Mouse (Mus musculus) hindbrain, embryonic 14.5 days (tissue): ENCODE data around the gene Mrap. TPM values are rescaled to one million over a fixed set of nuclear protein-coding genes. Genes with fewer than 3 reads are reported as not detected.

Experiments used
- ATAC-seq: fragments of 200-750 bp; cut with Nextera tagmentation; 2 replicates; pipeline ENCODE4 v1.8.0; 2017; ENCODE audit warnings: moderate number of reproducible peaks, mild to moderate bottlenecking, moderate TSS enrichment, moderate library complexity; ENCODE audit not compliant: low FRiP score
- DNase-seq: peaks from one replicate; pipeline ENCODE4 v3.0.0-alpha.2; 2015; ENCODE audit warnings: low spot score
- H3K27ac ChIP-seq: fragments of 300-500 bp; sonication (generic); 2 replicates; pipeline ENCODE4 v1.5.1; 2014; ENCODE audit warnings: mild to moderate bottlenecking, moderate library complexity
- H3K27me3 ChIP-seq: fragments of 300-500 bp; sonication (generic); 2 replicates; pipeline ENCODE4 v1.6.1; 2014; ENCODE audit warnings: mild to moderate bottlenecking, low read length, mixed read lengths; ENCODE audit not compliant: control insufficient read depth, insufficient read depth
- H3K36me3 ChIP-seq: fragments of 300-500 bp; sonication (generic); replicated peaks from 2 replicates; pipeline ENCODE4 v1.6.1; 2014; ENCODE audit not compliant: control insufficient read depth, insufficient read depth
- H3K4me1 ChIP-seq: fragments of 300-500 bp; sonication (generic); replicated peaks from 2 replicates; pipeline ENCODE4 v1.6.1; 2014; ENCODE audit warnings: antibody characterized with exemption, low read length, mixed read lengths; ENCODE audit not compliant: control insufficient read depth, insufficient read depth
- H3K4me2 ChIP-seq: fragments of 300-500 bp; sonication (generic); replicated peaks from 2 replicates; pipeline ENCODE4 v1.6.1; 2014; ENCODE audit warnings: mild to moderate bottlenecking, moderate library complexity
- H3K4me3 ChIP-seq: fragments of 300-500 bp; sonication (generic); replicated peaks from 2 replicates; pipeline ENCODE4 v1.5.1; 2014; ENCODE audit warnings: mild to moderate bottlenecking, low read length
- H3K9ac ChIP-seq: fragments of 300-500 bp; sonication (generic); 2 replicates; pipeline ENCODE4 v1.6.1; 2014
- H3K9me3 ChIP-seq: fragments of 300-500 bp; sonication (generic); 2 replicates; pipeline ENCODE4 v1.6.1; 2016; ENCODE audit warnings: low read length; ENCODE audit not compliant: control insufficient read depth
- WGBS: fragments of 180-500 bp; shearing (Covaris S2); extraction: QIAGEN DNeasy Blood & Tissue Kit; methylation state at CpG from one replicate; pipeline ENCODE4 v1.1.7; 2014; 5-methylcytosine and 5-hydroxymethylcytosine counted together
- polyA plus RNA-seq: library from polyadenylated mRNA; unstranded; fragments of >200 nt; fragmentation: Nextera tagmentation; extraction: Ambion mirVana; gene quantifications from 2 replicates; pipeline ENCODE4 v1.2.1, GENCODE M21; 2014

The Mrap gene
- polyA plus RNA-seq, 1 experiment from 2014 or later, result 0.20 TPM

DNA sequence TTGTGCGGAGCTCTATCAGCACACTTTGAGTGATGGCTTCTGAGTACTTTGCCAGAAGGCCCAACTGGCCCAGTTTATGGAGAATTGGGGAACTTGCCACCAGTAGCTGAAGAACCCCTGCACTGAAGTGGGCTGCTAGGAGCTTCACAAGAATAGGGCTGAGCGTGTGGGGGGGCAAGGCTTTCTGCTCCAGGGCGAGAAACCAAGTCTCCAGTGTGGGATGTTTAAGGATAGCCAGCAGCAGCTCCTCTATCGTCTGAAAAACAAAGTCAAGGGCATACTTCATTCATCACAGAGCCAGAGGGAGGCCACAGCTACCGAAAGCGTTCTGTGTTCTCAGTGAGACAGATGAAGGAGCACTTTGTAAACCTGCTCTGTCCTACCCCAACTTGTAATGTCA, 36.6 kb downstream of the Mrap start:
- no peak for ATAC-seq
- H3K36me3 ChIP-seq, result peaks cover 96% of the 10 kb centered on the region
- 90% methylated on average over 6 of the region's 6 CpGs for WGBS

DNA sequence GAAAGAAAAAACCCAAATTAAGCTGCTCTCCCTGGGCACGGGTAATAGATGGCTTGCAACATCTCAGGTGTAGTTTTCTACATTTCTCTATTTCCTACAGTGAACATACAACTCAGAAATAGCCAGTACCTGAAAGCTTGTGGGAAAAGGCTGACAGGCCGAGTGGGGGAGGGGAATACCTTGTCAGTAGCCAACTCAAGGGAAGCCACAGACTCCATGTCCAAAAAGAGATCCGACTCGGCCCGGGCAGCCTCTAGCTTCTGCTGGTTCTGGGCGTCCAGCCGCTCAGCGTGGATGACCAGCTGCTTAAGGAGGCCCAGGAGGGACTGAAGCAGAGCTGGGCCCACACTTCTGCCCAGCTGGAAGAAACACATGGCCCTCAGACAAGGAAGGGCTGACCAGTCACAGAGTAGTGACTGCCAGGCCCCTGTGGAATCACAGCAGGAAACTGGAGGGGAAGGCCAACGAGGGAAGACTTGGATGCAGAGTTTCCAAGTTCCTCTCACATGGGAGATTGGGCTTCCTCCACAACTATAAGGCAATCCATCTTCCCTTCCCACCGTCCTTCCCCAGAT, 38.0 kb downstream of the Mrap start:
- no peak overlapping the region for H3K4me3 ChIP-seq
- no peaks in the 10 kb centered on the region for H3K27me3 ChIP-seq
- no peak overlapping the region for H3K4me2 ChIP-seq
- H3K36me3 ChIP-seq, result peaks cover 98% of the 10 kb centered on the region
- no peaks in the 10 kb centered on the region for H3K4me1 ChIP-seq
- H3K9ac ChIP-seq, result no peak overlapping the region
- DNase-seq (no peak), ATAC-seq (no peak)
- no peak overlapping the region for H3K27ac ChIP-seq
- 79% methylated on average over 10 of the region's 10 CpGs for WGBS
- H3K9me3 ChIP-seq, result no peaks in the 10 kb centered on the region

More for the DNA sequence above, 36.6 kb downstream of the Mrap start:
- Histone ChIP-seq H3K4me3 (no peak overlapping the region), H3K27ac (no peak overlapping the region), H3K4me2 (no peak overlapping the region), H3K27me3 (no peaks in the 10 kb centered on the region), H3K9ac (no peak overlapping the region), H3K9me3 (no peaks in the 10 kb centered on the region), H3K4me1 (no peaks in the 10 kb centered on the region)
- no peak for DNase-seq

DNA sequence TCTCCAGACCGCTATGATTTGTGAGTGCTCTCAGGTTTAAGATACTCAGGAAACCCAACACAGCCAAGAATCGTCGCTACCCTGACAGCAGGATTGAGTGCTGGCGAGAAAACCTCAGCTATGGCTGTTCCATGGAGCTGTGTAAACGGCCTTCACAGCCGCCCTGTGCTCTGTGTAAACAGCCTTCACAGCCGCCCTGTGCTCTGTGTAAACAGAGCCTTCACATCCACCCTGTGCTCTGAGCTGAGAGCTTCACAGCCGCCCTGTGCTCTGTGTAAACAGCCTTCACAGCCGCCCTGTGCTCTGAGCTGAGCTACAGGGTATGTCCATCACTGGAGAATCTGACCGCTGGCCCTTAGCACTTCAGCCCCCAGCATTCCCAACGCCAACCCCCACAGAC, 41.8 kb downstream of the Mrap start:
- WGBS, result 87% methylated on average over 11 of the region's 11 CpGs
- peak; percentile 65; the same call in 1 of the 2 replicates for ATAC-seq
- peaks cover 95% of the 10 kb centered on the region for H3K36me3 ChIP-seq
- no peak overlapping the region for H3K27ac ChIP-seq
- H3K4me1 ChIP-seq, result no peaks in the 10 kb centered on the region
- H3K4me3 ChIP-seq, result no peak overlapping the region
- DNase-seq, result no peak
- H3K4me2 ChIP-seq, result no peak overlapping the region
- H3K9me3 ChIP-seq, result no peaks in the 10 kb centered on the region
- no peaks in the 10 kb centered on the region for H3K27me3 ChIP-seq
- no peak overlapping the region for H3K9ac ChIP-seq

DNA sequence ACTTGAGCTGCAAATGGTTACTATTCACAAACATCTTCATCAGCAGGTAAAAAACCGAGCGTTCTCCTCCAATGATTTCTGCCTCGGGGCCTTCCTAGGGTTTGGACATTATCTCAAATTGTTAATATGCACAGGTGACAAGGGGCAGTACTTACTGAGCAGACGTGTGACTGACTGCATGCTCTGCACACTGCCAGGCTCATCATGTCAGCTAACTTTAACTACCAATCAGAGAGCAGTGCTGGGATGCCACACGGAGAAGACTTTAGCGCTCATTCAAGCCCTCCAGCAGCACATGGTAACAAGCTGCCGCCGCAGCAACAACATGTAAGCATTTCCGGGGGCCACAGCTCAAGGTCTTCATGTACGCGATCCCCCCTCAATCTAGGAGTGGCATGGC, 45.3 kb downstream of the Mrap start:
- ATAC-seq, result no peak
- no peak for DNase-seq
- Histone ChIP-seq H3K36me3 (peaks cover 95% of the 10 kb centered on the region), H3K9me3 (no peaks in the 10 kb centered on the region), H3K4me1 (no peaks in the 10 kb centered on the region), H3K4me2 (no peak overlapping the region), H3K4me3 (no peak overlapping the region), H3K9ac (no peak overlapping the region), H3K27ac (no peak overlapping the region), H3K27me3 (no peaks in the 10 kb centered on the region)
- WGBS, result 94% methylated on average over 11 of the region's 11 CpGs

DNA sequence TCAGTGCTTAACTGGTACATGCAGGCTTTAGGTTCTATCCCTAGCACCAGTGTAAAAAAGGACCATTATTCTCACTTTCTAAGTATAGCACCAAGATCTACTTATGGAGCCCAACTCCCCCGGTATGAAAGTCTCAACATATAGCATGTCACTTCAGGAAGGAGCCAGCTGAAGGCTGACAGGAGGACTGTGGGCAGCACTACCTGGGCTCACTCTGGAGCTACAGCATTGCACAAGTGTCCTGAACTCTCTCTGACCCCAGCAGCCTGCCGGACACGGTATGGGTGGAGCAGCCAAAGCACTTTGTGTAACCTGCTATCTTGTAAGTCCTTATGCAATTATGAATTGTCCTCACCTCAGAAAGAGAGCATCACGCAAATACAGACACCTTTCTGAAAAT, 47.2 kb downstream of the Mrap start:
- Histone ChIP-seq H3K4me2 (no peak overlapping the region), H3K36me3 (peaks cover 96% of the 10 kb centered on the region), H3K4me1 (no peaks in the 10 kb centered on the region), H3K27me3 (no peaks in the 10 kb centered on the region), H3K27ac (no peak overlapping the region), H3K9me3 (no peaks in the 10 kb centered on the region), H3K4me3 (no peak overlapping the region), H3K9ac (no peak overlapping the region)
- ATAC-seq (no peak), DNase-seq (no peak)
- 96% methylated on average over 4 of the region's 4 CpGs for WGBS

DNA sequence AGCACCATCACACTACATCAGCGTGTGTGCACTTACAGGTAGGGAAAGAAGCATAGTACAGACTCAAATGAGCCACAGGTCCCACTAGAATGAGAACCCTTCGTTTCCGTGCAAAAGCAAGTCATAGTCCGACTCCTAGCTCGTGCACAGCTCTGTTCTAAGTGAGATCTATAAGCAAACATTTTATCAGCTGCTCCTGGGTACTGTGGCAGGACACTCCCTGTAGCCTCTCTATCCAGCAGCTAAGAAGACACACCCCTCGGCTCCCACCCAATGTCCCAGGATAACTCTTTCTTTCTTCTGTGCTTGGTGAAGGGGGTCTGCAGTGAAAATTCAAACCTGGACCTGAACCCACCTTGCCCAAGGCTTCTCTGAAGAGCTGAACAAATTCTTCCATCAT, 50.6 kb downstream of the Mrap start:
- Histone ChIP-seq H3K27me3 (no peaks in the 10 kb centered on the region), H3K36me3 (peaks cover 98% of the 10 kb centered on the region), H3K4me1 (no peaks in the 10 kb centered on the region), H3K4me2 (no peak overlapping the region), H3K9ac (no peak overlapping the region), H3K9me3 (no peaks in the 10 kb centered on the region), H3K27ac (no peak overlapping the region), H3K4me3 (no peak overlapping the region)
- ATAC-seq (no peak), DNase-seq (no peak)
- 91% methylated on average over 6 of the region's 6 CpGs for WGBS

DNA sequence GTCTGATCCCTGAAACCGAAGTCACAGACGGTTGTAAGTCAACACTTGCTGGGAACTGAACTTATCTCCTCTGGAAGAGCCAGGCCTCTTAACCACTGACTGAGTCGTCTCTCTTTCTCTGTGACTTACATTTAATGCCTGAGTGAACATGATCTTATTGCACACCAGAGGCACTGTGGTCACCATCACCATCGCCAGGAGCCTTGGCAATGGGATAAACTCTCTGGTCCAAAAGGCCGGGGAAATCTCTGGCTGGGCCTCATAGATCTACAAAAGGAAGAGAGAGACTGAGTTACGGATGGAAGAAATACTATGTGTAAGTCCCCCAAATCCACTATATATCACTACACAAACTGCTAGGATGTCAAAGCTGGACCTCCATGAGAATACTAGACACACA, 52.9 kb downstream of the Mrap start:
- DNase-seq (no peak), ATAC-seq (no peak)
- Histone ChIP-seq H3K27ac (no peak overlapping the region), H3K36me3 (peaks cover 100% of the 10 kb centered on the region), H3K4me3 (no peak overlapping the region), H3K4me2 (no peak overlapping the region), H3K27me3 (no peaks in the 10 kb centered on the region), H3K9me3 (no peaks in the 10 kb centered on the region), H3K9ac (no peak overlapping the region), H3K4me1 (no peaks in the 10 kb centered on the region)
- 94% methylated on average over 6 of the region's 6 CpGs for WGBS

DNA sequence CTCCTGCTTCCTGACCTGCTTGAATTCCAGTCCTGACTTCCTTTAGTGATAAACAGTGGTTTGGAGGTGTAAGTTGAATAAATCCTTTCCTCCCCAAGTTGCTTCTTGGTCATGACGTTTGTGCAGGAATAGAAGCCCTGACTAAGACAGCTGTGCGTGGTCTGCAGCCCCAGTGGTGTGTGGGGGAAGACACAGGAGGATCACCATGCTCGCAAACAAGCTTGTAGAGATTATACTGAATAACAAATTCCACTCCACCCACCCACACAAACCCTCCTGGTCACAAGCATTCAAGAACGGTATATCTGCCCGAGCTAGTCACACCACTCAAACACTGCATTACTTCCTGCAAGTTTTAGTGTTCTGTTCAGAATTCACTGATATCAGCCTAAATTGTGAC, 54.1 kb downstream of the Mrap start:
- WGBS, result 91% methylated on average over 5 of the region's 5 CpGs
- Histone ChIP-seq H3K4me1 (no peaks in the 10 kb centered on the region), H3K9ac (no peak overlapping the region), H3K4me3 (no peak overlapping the region), H3K36me3 (peaks cover 100% of the 10 kb centered on the region), H3K27ac (no peak overlapping the region), H3K9me3 (no peaks in the 10 kb centered on the region), H3K27me3 (no peaks in the 10 kb centered on the region), H3K4me2 (no peak overlapping the region)
- ATAC-seq (no peak), DNase-seq (no peak)

DNA sequence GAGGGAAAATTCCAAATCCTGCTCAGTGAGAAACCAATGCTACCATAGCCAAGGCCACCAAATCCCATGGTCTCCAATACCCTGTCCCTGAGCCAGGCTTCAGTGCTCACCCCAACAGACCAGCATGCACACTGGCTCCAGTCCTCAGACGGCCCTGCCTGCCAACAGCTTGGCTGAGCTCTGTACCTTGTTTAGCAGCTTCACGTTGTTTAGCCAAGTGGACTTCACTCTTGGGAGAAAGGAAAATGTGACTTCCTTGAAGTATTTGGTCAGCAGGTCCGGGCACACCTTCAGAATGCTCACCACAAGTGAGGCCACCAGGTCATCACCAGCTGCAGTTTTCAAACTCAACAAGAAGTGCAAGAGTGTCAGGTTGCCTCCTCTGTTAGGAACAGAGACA, 54.5 kb downstream of the Mrap start:
- Histone ChIP-seq H3K9ac (no peak overlapping the region), H3K36me3 (peaks cover 100% of the 10 kb centered on the region), H3K4me3 (no peak overlapping the region), H3K27ac (no peak overlapping the region), H3K27me3 (no peaks in the 10 kb centered on the region), H3K4me2 (no peak overlapping the region), H3K4me1 (no peaks in the 10 kb centered on the region), H3K9me3 (no peaks in the 10 kb centered on the region)
- DNase-seq (no peak), ATAC-seq (no peak)
- WGBS, result 82% methylated on average over 3 of the region's 3 CpGs

DNA sequence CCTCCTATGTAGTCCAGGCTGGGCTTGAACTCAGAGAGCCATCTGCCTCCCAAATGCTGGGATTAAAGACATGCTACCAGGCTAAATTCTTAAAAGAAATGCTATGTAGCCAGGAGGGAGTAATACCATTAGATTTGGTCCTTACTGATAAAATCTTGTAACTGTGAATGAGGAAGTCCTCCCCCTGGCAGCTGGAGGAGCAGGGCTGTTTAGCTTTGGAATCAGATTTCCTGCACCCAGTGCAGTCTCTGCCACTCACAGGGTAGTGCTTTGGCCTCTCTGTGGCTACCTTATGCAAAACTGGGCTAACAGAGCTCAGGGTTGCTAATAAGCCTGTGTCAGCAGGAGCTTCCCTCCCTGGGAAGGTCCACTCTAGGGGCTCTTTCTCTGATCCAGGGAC, 56.7 kb downstream of the Mrap start:
- no peak overlapping the region for H3K4me3 ChIP-seq
- H3K27ac ChIP-seq, result no peak overlapping the region
- no peaks in the 10 kb centered on the region for H3K27me3 ChIP-seq
- ATAC-seq, result no peak
- no peak overlapping the region for H3K4me2 ChIP-seq
- H3K4me1 ChIP-seq, result no peaks in the 10 kb centered on the region
- no peak for DNase-seq
- H3K9me3 ChIP-seq, result no peaks in the 10 kb centered on the region
- H3K36me3 ChIP-seq, result peaks cover 98% of the 10 kb centered on the region
- H3K9ac ChIP-seq, result no peak overlapping the region
